Mouse (Mus musculus) forebrain, embryonic 15.5 days (tissue): ENCODE results near the gene Cep97. TPM values are rescaled to one million over a fixed set of nuclear protein-coding genes. Genes with fewer than 3 reads are reported as not detected.
A peak's percentile ranks its signal among the peaks of the same experiment; 100 is the strongest.
"Not testable (repeated sequence)": the region's sequence is repeated elsewhere in the genome, so short reads cannot be mapped to it uniquely, and the experiment has no call there.

Experiments used
- ATAC-seq: fragments of 200-750 bp; cut with Nextera tagmentation; replicated peaks from 2 replicates; pipeline ENCODE4 v1.8.0; 2017; ENCODE audit warnings: mild to moderate bottlenecking, moderate TSS enrichment, moderate library complexity
- H3K27ac ChIP-seq: fragments of 300-500 bp; sonication (generic); replicated peaks from 2 replicates; pipeline ENCODE4 v1.5.1; 2015; ENCODE audit warnings: mild to moderate bottlenecking, inconsistent platforms
- H3K27me3 ChIP-seq: fragments of 300-500 bp; sonication (generic); 2 replicates; pipeline ENCODE4 v1.6.1; 2015; ENCODE audit warnings: inconsistent platforms
- H3K36me3 ChIP-seq: fragments of 300-500 bp; sonication (generic); 2 replicates; pipeline ENCODE4 v1.6.1; 2015; ENCODE audit warnings: mild to moderate bottlenecking, inconsistent platforms
- H3K4me1 ChIP-seq: fragments of 300-500 bp; sonication (generic); 2 replicates; pipeline ENCODE4 v1.6.1; 2015; ENCODE audit warnings: inconsistent platforms
- H3K4me2 ChIP-seq: fragments of 300-500 bp; sonication (generic); replicated peaks from 2 replicates; pipeline ENCODE4 v1.6.1; 2015; ENCODE audit warnings: mild to moderate bottlenecking, inconsistent platforms
- H3K4me3 ChIP-seq: fragments of 300-500 bp; sonication (generic); 2 replicates; pipeline ENCODE4 v1.5.1; 2015; ENCODE audit warnings: mild to moderate bottlenecking, inconsistent platforms
- H3K9ac ChIP-seq: fragments of 300-500 bp; sonication (generic); replicated peaks from 2 replicates; pipeline ENCODE4 v1.6.1; 2015; ENCODE audit warnings: mild to moderate bottlenecking, inconsistent platforms
- H3K9me3 ChIP-seq: fragments of 300-500 bp; sonication (generic); 2 replicates; pipeline ENCODE4 v1.6.1; 2016; ENCODE audit warnings: inconsistent platforms
- WGBS: fragments of 180-500 bp; shearing (Covaris S2); methylation state at CpG from one replicate; pipeline ENCODE4 v1.1.7; 2015; ENCODE audit warnings: mixed read lengths; 5-methylcytosine and 5-hydroxymethylcytosine counted together
- polyA plus RNA-seq: library from polyadenylated mRNA; unstranded; fragments of >200 nt; fragmentation: Nextera tagmentation; extraction: Ambion mirVana; gene quantifications from 2 replicates; pipeline ENCODE4 v1.2.1, GENCODE M21; 2015

Gene Cep97
- polyA plus RNA-seq, 1 experiment from 2014 or later = 16.3 TPM

- H3K27me3 ChIP-seq = no peaks in the 10 kb centered on the region
- 67% methylated on average over 4 of the region's 4 CpGs for WGBS
- ATAC-seq = 0 out of 2 replicates have a peak, but pooled peaks have one; percentile 47
Measured at GRCm38 (mm10) chr16:55863832-55864231, 70.8 kb downstream of the Cep97 start.

GRCm38 (mm10) chr16:55863149-55863815, 71.4 kb downstream of the Cep97 start:
- Histone ChIP-seq H3K36me3 (peaks cover 9% of the 10 kb centered on the region; the same call in 1 of the 2 replicates), H3K27ac (no peak overlapping the region), H3K27me3 (no peaks in the 10 kb centered on the region), H3K4me2 (no peak overlapping the region), H3K4me1 (no peaks in the 10 kb centered on the region), H3K9me3 (no peaks in the 10 kb centered on the region), H3K9ac (no peak overlapping the region), H3K4me3 (no peak overlapping the region)
- ATAC-seq = 0 out of 2 replicates have a peak, but pooled peaks have one; percentile 42
- WGBS = 24% methylated on average over 7 of the region's 7 CpGs

More at GRCm38 (mm10) chr16:55863832-55864231, 70.8 kb downstream of the Cep97 start:
- no peak overlapping the region for H3K4me2 ChIP-seq
- peaks cover 9% of the 10 kb centered on the region; the same call in 1 of the 2 replicates for H3K36me3 ChIP-seq
- no peak overlapping the region for H3K9ac ChIP-seq
- H3K4me1 ChIP-seq = no peaks in the 10 kb centered on the region
- no peak overlapping the region for H3K4me3 ChIP-seq
- H3K9me3 ChIP-seq = no peaks in the 10 kb centered on the region
- H3K27ac ChIP-seq = no peak overlapping the region

DNA sequence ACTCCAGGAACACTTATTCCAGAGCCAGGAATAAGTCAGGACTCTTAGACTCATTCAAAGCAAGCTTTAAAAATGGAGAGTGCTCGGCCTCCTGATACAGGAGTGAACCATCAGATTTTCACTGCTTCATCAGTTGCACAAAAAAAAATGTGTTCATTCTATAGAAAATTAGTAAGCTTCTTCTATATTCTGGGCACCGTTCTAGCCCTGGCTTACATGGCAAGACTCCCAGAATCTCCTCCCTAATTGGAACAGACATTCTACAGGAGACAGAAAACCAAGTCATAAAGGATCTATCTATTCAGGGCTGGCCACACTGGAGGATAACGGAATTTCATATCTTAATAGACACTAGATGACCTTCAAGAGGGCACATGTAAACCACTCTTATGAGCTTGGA, 73.6 kb downstream of the Cep97 start:
- Histone ChIP-seq H3K36me3 (peaks cover 12% of the 10 kb centered on the region), H3K27ac (no peak overlapping the region), H3K9me3 (no peaks in the 10 kb centered on the region), H3K4me2 (no peak overlapping the region), H3K27me3 (no peaks in the 10 kb centered on the region), H3K9ac (no peak overlapping the region), H3K4me3 (no peak overlapping the region), H3K4me1 (no peaks in the 10 kb centered on the region)
- WGBS = 65% methylated on average over 3 of the region's 3 CpGs
- ATAC-seq = no peak

GRCm38 (mm10) chr16:55859421-55859820, 75.2 kb downstream of the Cep97 start:
- ATAC-seq, H3K4me2 ChIP-seq, H3K4me1 ChIP-seq, H3K36me3 ChIP-seq, H3K27me3 ChIP-seq, H3K27ac ChIP-seq, H3K9ac ChIP-seq, H3K4me3 ChIP-seq, H3K9me3 ChIP-seq: not testable (repeated sequence)
- 94% methylated on average over 4 of the region's 4 CpGs for WGBS

DNA sequence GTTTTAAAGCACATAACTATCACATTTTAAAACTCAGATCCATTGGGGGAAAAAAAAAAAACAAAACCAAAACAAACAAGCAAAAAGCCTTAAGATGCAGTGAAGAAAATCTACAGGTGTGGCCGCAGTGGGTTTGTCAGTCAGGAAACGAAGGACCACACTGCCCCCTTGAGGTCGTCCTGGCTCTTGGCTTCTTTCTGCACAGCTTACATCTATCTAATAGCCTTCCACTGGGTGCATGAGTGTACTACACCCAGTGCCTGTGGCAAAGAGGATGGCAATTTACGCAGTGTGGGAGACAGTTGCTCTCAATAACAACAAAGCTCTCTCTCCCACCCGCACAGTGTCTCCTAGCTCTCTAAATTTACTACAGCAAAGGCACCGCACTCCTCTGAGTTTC, 76.2 kb downstream of the Cep97 start:
- peaks cover 6% of the 10 kb centered on the region for H3K36me3 ChIP-seq
- H3K4me1 ChIP-seq = no peaks in the 10 kb centered on the region
- no peak overlapping the region for H3K9ac ChIP-seq
- no peak for ATAC-seq
- H3K4me3 ChIP-seq = no peak overlapping the region
- H3K4me2 ChIP-seq = no peak overlapping the region
- H3K9me3 ChIP-seq = no peaks in the 10 kb centered on the region
- no peaks in the 10 kb centered on the region for H3K27me3 ChIP-seq
- 63% methylated on average over 6 of the region's 6 CpGs for WGBS
- no peak overlapping the region for H3K27ac ChIP-seq

- Histone ChIP-seq H3K4me2 (no peak overlapping the region), H3K4me3 (no peak overlapping the region), H3K27ac (no peak overlapping the region), H3K36me3 (peaks cover 3% of the 10 kb centered on the region; the same call in 1 of the 2 replicates), H3K4me1 (no peaks in the 10 kb centered on the region), H3K27me3 (no peaks in the 10 kb centered on the region), H3K9me3 (no peaks in the 10 kb centered on the region), H3K9ac (no peak overlapping the region)
- 59% methylated on average over 19 of the region's 19 CpGs for WGBS
- ATAC-seq = peak; percentile 84
Measured at GRCm38 (mm10) chr16:55852943-55853727, 81.5 kb downstream of the Cep97 start.

DNA sequence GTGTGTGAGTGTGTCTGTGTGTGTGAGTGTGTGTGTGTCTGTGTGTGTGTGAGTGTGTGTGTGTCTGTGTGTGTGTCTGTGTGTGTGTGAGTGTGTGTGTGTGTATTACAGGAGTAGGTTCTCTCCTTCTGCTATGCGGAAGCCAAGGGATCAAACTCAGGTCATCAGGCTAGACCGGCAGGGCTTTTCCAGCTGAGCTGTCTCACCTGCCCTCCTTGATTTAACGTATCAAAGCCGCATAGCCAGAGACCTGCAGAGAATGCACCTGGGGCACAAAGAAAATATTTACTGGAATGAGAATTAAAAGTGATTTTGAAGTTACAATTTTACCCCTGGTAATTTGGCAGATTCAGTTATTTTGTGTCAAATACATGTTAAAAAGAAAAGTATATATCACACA, 82.1 kb downstream of the Cep97 start:
- Histone ChIP-seq H3K4me1 (no peaks in the 10 kb centered on the region), H3K4me2 (no peak overlapping the region), H3K36me3 (peaks cover 3% of the 10 kb centered on the region; the same call in 1 of the 2 replicates), H3K9ac (no peak overlapping the region), H3K27ac (no peak overlapping the region), H3K27me3 (no peaks in the 10 kb centered on the region), H3K4me3 (no peak overlapping the region), H3K9me3 (no peaks in the 10 kb centered on the region)
- WGBS = 44% methylated on average over 4 of the region's 4 CpGs
- peak; percentile 51; the same call in 1 of the 2 replicates for ATAC-seq

DNA sequence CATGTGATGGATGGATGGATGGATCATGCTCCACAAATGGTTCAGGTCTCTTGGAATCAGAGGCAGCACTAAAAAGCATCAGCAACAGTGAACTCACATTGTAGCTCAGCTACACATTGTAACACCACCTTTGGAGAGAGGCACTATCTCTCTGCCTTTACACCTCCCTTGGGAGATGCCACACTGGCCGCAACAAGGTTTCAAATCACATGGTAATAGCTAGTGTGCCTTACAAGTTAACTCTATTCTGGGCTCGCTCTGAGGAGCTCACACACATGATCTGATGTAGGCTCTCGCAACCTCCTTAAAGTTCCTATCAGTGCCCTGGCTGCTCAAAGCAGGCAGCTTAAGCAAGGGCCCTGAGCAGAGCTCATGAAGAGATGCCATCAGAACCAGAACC, 84.2 kb downstream of the Cep97 start:
- Histone ChIP-seq H3K36me3 (no peaks in the 10 kb centered on the region), H3K27ac (no peak overlapping the region), H3K9me3 (no peaks in the 10 kb centered on the region), H3K9ac (no peak overlapping the region), H3K4me1 (no peaks in the 10 kb centered on the region), H3K27me3 (no peaks in the 10 kb centered on the region), H3K4me3 (no peak overlapping the region), H3K4me2 (no peak overlapping the region)
- WGBS = 96% methylated on average over 3 of the region's 3 CpGs
- no peak for ATAC-seq

Other genes starting within 250 kb of the Cep97 start
- gene Nfkbiz, start 96.0 kb downstream of the Cep97 start, polyA plus RNA-seq = 1.2 and 1.4 TPM in 2 replicates
- gene Nxpe3, start 39.6 kb downstream of the Cep97 start, polyA plus RNA-seq = 1.3 and 1.5 TPM in 2 replicates
- 581 and 585 TPM in 2 replicates for gene Rpl24, start 31.4 kb upstream of the Cep97 start, polyA plus RNA-seq
- gene Zbtb11, start 39.0 kb upstream of the Cep97 start, polyA plus RNA-seq = 20.2 and 20.8 TPM in 2 replicates
- 234 and 248 TPM in 2 replicates for gene Pcnp, start 94.9 kb upstream of the Cep97 start, polyA plus RNA-seq
- 25.1 and 25.7 TPM in 2 replicates for gene Trmt10c, start 103.0 kb upstream of the Cep97 start, polyA plus RNA-seq
- 57.7 and 58.4 TPM in 2 replicates for gene Senp7, start 113.5 kb upstream of the Cep97 start, polyA plus RNA-seq